Mouse (Mus musculus) testis, postnatal 14 days (tissue): ENCODE results near the gene Gpr82.

Experiments
- DNase-seq: peaks from one replicate; pipeline ENCODE4 v3.0.0; 2021; ENCODE audit warnings: low spot score

The Gpr82 gene

DNA sequence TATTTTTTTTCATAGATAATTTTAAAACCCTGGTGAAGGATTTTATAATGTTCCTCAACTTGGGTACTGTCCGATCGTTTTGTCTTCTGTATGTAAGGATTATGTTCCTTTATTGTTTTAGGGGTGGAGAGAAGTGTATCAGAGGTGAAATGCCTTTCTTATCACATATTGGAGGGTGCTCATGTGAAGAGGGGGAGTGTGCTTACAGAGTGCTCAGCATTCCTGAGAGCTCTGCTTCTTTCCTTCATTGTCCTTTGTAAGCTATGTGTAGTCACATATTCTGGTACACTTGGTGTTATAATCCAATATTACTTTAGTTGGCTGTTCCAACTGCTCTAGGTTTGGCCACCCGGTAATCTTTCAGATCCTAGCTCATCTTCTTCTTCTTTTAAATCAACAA lies 39.5 kb downstream of the Gpr82 start:
- DNase-seq: no peak

DNA sequence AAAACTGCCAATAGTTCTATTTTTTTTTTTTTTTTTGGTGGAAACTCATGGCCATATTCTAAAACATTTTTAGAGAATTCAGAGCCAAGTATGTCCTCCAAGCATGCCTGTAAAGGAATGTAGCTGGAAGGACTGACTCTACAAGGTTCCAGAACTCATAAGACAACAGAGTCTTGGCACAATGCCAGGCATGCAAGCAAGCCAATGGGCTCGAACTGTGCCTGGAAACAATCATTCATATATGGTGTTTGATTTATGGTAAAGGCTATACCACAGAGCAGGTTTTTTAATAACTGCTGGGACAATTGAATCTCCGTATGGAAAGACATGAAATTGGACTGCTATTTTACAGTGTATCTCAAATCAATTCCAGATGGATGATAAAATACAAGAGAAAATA lies 43.9 kb downstream of the Gpr82 start:
- no peak for DNase-seq

DNA sequence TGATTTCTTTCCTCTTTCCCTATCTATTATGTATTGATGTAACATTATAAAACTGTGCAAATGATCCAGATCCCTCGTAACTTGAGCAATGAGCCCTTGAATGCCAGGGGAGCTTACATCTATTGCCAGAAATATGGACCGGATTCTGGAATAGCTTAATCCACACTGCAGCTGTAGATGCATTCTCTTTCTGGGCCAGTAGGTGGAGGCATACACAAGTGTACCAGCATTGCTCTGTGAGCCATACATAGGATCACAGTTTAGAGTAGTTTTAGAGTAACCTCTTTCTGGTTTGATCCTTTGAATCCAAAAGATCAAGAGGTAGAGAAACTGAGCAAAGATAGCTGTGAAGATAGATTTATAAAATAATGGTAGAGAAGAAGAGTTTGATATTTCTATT lies 49.0 kb downstream of the Gpr82 start:
- DNase-seq: peak; percentile 9
